Mouse (Mus musculus) liver, adult 2 months (tissue): ENCODE measurements around the gene Olfr1306. TPM values are rescaled to one million over a fixed set of nuclear protein-coding genes. Genes with fewer than 3 reads are reported as not detected.

Source experiments
- DNase-seq: peaks from one replicate; pipeline ENCODE4 v3.0.0-alpha.2; 2011; ENCODE audit warnings: low read depth, low spot score; ENCODE audit errors: extremely low read depth
- H3K27ac ChIP-seq: fragments of 200-500 bp; replicated peaks from 2 replicates; pipeline ENCODE4 v1.5.1; 2012; ENCODE audit warnings: low read depth, mild to moderate bottlenecking, control low read depth, inconsistent platforms, low read length; ENCODE audit not compliant: insufficient read depth
- H3K27me3 ChIP-seq: fragments of 200-500 bp; 2 replicates; pipeline ENCODE4 v1.6.1; 2012; ENCODE audit warnings: mild to moderate bottlenecking, moderate library complexity, low read length, inconsistent platforms; ENCODE audit not compliant: control insufficient read depth, insufficient read depth
- H3K36me3 ChIP-seq: fragments of 200-500 bp; 2 replicates; pipeline ENCODE4 v1.6.1; 2012; ENCODE audit warnings: low read length, inconsistent platforms; ENCODE audit not compliant: control insufficient read depth, insufficient read depth
- H3K4me1 ChIP-seq: fragments of 200-500 bp; 2 replicates; pipeline ENCODE4 v1.6.1; 2011; ENCODE audit warnings: low read length; ENCODE audit not compliant: control insufficient read depth, insufficient read depth
- H3K4me3 ChIP-seq: fragments of 200-500 bp; 2 replicates; pipeline ENCODE4 v1.5.1; 2011; ENCODE audit warnings: low read depth, mild to moderate bottlenecking, control low read depth, low read length, moderate library complexity; ENCODE audit not compliant: insufficient read depth
- H3K79me2 ChIP-seq: fragments of 200-500 bp; 2 replicates; pipeline ENCODE4 v1.6.1; 2012; ENCODE audit warnings: inconsistent platforms, mild to moderate bottlenecking, low read length, moderate library complexity; ENCODE audit not compliant: control insufficient read depth, insufficient read depth
- H3K9ac ChIP-seq: fragments of 200-500 bp; 2 replicates; pipeline ENCODE4 v1.6.1; 2012; ENCODE audit warnings: low read depth, mild to moderate bottlenecking, control low read depth, inconsistent platforms, low read length
- CTCF ChIP-seq: fragments of 200-500 bp; IDR thresholded peaks from 2 replicates; pipeline ENCODE4 v1.5.1; 2011; ENCODE audit warnings: low read depth, low read length, control low read depth
- POLR2A ChIP-seq: fragments of 200-500 bp; IDR thresholded peaks from 2 replicates; pipeline ENCODE4 v1.6.1; 2011; ENCODE audit warnings: low read length, control low read depth; ENCODE audit not compliant: insufficient read depth; ENCODE audit errors: extremely low read depth
- WGBS: fragments of 180-500 bp; shearing (Covaris S2); methylation state at CpG from one replicate; pipeline ENCODE4 v1.1.7; 2018; 5-methylcytosine and 5-hydroxymethylcytosine counted together
- polyA plus RNA-seq: library from polyadenylated mRNA; depleted of rRNA; stranded (reverse); fragments of >200 nt; gene quantifications from 2 replicates; pipeline ENCODE4 v1.2.3, GENCODE M21; 2012; rRNA removed
- total RNA-seq: library from RNA; depleted of rRNA; stranded (reverse); fragments of >200 nt; gene quantifications from 2 replicates; pipeline ENCODE4 v1.2.3, GENCODE M21; 2014; rRNA removed

Olfr1306 gene
- not detected in 2 replicates for total RNA-seq
- not detected in 2 replicates for polyA plus RNA-seq

GRCm38 (mm10) chr2:111916171-111916570 is at the start of gene Olfr1306:
Gene Olfr1306, minus strand, starts transcription at chr2:111916271.
- WGBS = 66% methylated on average over 1 of the region's 1 CpGs
- no peak within 1 kb of the TSS for H3K27ac ChIP-seq

DNA sequence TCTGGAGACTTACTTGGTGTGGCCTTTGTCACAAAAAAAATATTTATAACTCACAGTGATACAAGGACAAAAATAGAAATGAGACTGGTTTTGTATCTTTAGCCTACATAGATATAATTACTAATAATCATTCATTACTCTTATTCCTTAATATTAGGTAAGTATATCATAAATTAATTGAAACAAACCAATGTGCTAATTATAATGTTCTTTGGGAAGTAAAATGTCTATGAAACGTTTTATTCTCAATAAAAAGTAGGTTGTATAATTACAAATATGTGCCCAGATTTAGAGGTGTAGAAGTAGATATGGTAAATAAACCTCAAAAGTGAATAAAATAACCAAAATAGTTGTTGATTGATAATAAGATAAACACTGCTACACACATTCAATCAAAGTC is 48.8 kb upstream of the Olfr1306 start, which contains the start of gene Olfr1308:
Olfr1308 (minus strand) TSS at position 101 of the 400 bp plus-strand sequence.
- no peak for DNase-seq
- Histone ChIP-seq H3K4me3 (no peak within 1 kb of the TSS), H3K27ac (no peak within 1 kb of the TSS), H3K9ac (no peak within 1 kb of the TSS), H3K79me2 (no peaks in the 10 kb centered on the region), H3K27me3 (no peaks in the 10 kb centered on the region), H3K4me1 (no peaks in the 10 kb centered on the region), H3K36me3 (no peaks in the 10 kb centered on the region)
- WGBS = 37% methylated on average over 1 of the region's 1 CpGs
- TF ChIP-seq CTCF (no peak), POLR2A (no peak)

More at GRCm38 (mm10) chr2:111916171-111916570, at the start of gene Olfr1306:
- Histone ChIP-seq H3K4me1 (no peaks in the 10 kb centered on the region), H3K79me2 (no peaks in the 10 kb centered on the region), H3K36me3 (no peaks in the 10 kb centered on the region), H3K4me3 (no peak within 1 kb of the TSS), H3K9ac (no peak within 1 kb of the TSS), H3K27me3 (no peaks in the 10 kb centered on the region)
- no peak for DNase-seq
- TF ChIP-seq POLR2A = no peak
- no peak for TF ChIP-seq CTCF

DNA sequence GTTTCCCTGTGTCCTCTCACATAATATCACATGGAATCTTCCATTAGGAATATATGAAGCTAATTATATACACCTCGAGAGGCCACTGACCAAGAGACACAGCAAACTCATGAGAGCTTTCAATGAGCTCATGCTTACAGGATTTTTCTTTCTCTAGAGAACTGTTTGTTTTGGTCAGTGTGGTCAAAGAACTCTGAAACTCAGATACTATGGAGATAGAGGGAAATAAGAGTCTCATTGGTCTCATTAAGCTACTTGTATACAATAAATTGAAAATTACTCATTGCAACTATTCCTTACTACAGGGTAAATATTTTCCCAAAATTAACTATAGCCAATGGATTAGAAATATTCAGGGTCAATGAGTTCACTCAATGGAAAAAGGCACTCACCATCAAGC is 33.3 kb upstream of the Olfr1306 start, which contains the start of gene Olfr1307:
Olfr1307 (minus strand) TSS at position 101 of the 400 bp plus-strand sequence.
- no peaks in the 10 kb centered on the region for H3K79me2 ChIP-seq
- H3K36me3 ChIP-seq = no peaks in the 10 kb centered on the region
- no peak within 1 kb of the TSS for H3K4me3 ChIP-seq
- no peak for DNase-seq
- no peak within 1 kb of the TSS for H3K9ac ChIP-seq
- TF ChIP-seq CTCF (no peak), POLR2A (no peak)
- WGBS = 66% methylated on average over 1 of the region's 1 CpGs
- no peaks in the 10 kb centered on the region for H3K27me3 ChIP-seq
- no peak within 1 kb of the TSS for H3K27ac ChIP-seq
- H3K4me1 ChIP-seq = no peaks in the 10 kb centered on the region

DNA sequence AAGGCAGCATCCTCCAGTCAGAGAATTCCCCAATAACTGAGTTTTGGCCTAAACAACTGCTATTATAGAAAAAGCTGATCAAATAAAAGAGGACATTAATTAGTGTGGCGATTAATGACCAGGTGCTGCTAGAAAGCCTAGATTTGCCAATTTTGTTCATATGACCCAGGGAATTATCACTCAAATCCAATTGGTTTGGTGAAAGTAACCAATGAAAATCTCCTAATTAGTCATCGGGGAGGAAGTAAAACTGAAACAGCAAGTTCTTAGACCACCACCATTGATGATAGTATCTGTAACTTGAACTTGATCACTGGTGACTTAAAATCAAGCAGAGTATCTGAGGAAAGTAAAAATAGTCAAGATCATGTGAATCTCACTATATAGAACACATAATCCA is 39.0 kb downstream of the Olfr1306 start, which contains the start of gene Olfr1305:
Olfr1305 (minus strand) TSS at position 101 of the 400 bp plus-strand sequence.
- TF ChIP-seq POLR2A (no peak), CTCF (no peak)
- no peak for DNase-seq
- no peaks in the 10 kb centered on the region for H3K36me3 ChIP-seq
- H3K79me2 ChIP-seq = no peaks in the 10 kb centered on the region
- H3K27me3 ChIP-seq = no peaks in the 10 kb centered on the region
- no peak within 1 kb of the TSS for H3K27ac ChIP-seq
- no peaks in the 10 kb centered on the region for H3K4me1 ChIP-seq
- 83% methylated on average over 2 of the region's 2 CpGs for WGBS
- no peak within 1 kb of the TSS for H3K9ac ChIP-seq
- no peak within 1 kb of the TSS for H3K4me3 ChIP-seq

Other genes starting within 250 kb of the Olfr1306 start
- gene Olfr1301, start 165.3 kb downstream of the Olfr1306 start, total RNA-seq = not detected in 2 replicates
- gene Olfr1301, start 165.3 kb downstream of the Olfr1306 start, polyA plus RNA-seq = not detected in 2 replicates
- gene Olfr1302, start 138.8 kb downstream of the Olfr1306 start, total RNA-seq = not detected in 2 replicates
- gene Olfr1302, start 138.8 kb downstream of the Olfr1306 start, polyA plus RNA-seq = not detected in 2 replicates
- not detected in 2 replicates for gene Olfr1303, start 95.9 kb downstream of the Olfr1306 start, total RNA-seq
- not detected in 2 replicates for gene Olfr1303, start 95.9 kb downstream of the Olfr1306 start, polyA plus RNA-seq
- not detected in 2 replicates for gene Olfr1305, start 39.1 kb downstream of the Olfr1306 start, total RNA-seq
- gene Olfr1305, start 39.1 kb downstream of the Olfr1306 start, polyA plus RNA-seq = not detected in 2 replicates
- gene Olfr1307, start 33.2 kb upstream of the Olfr1306 start, total RNA-seq = not detected in 2 replicates
- not detected in 2 replicates for gene Olfr1307, start 33.2 kb upstream of the Olfr1306 start, polyA plus RNA-seq
- gene Olfr1308, start 48.7 kb upstream of the Olfr1306 start, total RNA-seq = not detected in 2 replicates
- gene Olfr1308, start 48.7 kb upstream of the Olfr1306 start, polyA plus RNA-seq = not detected in 2 replicates
- gene Olfr1309, start 74.0 kb upstream of the Olfr1306 start, total RNA-seq = not detected in 2 replicates
- gene Olfr1309, start 74.0 kb upstream of the Olfr1306 start, polyA plus RNA-seq = not detected in 2 replicates
- not detected in 2 replicates for gene Olfr1310, start 96.4 kb upstream of the Olfr1306 start, total RNA-seq
- not detected in 2 replicates for gene Olfr1310, start 96.4 kb upstream of the Olfr1306 start, polyA plus RNA-seq
- not detected in 2 replicates for gene Olfr1311, start 108.1 kb upstream of the Olfr1306 start, total RNA-seq
- not detected in 2 replicates for gene Olfr1311, start 108.1 kb upstream of the Olfr1306 start, polyA plus RNA-seq
- not detected in 2 replicates for gene Olfr1312, start 134.0 kb upstream of the Olfr1306 start, total RNA-seq
- not detected in 2 replicates for gene Olfr1312, start 134.0 kb upstream of the Olfr1306 start, polyA plus RNA-seq
- not detected in 2 replicates for gene Olfr1313, start 161.6 kb upstream of the Olfr1306 start, total RNA-seq
- gene Olfr1313, start 161.6 kb upstream of the Olfr1306 start, polyA plus RNA-seq = not detected in 2 replicates
- not detected in 2 replicates for gene Olfr1314, start 180.5 kb upstream of the Olfr1306 start, total RNA-seq
- not detected in 2 replicates for gene Olfr1314, start 180.5 kb upstream of the Olfr1306 start, polyA plus RNA-seq
- gene Olfr1315-ps1, start 199.2 kb upstream of the Olfr1306 start, total RNA-seq = not detected in 2 replicates
- not detected in 2 replicates for gene Olfr1315-ps1, start 199.2 kb upstream of the Olfr1306 start, polyA plus RNA-seq
- gene Olfr1316, start 218.7 kb upstream of the Olfr1306 start, total RNA-seq = not detected in 2 replicates
- not detected in 2 replicates for gene Olfr1316, start 218.7 kb upstream of the Olfr1306 start, polyA plus RNA-seq
- not detected in 2 replicates for gene Olfr1317, start 224.1 kb upstream of the Olfr1306 start, total RNA-seq
- gene Olfr1317, start 224.1 kb upstream of the Olfr1306 start, polyA plus RNA-seq = not detected in 2 replicates
- not detected in 2 replicates for gene Olfr1318, start 237.9 kb upstream of the Olfr1306 start, total RNA-seq
- gene Olfr1318, start 237.9 kb upstream of the Olfr1306 start, polyA plus RNA-seq = not detected in 2 replicates